Mouse (Mus musculus) liver, embryonic 14.5 days (tissue): ENCODE measurements around the gene Wdr86.

Experiments used
- CTCF ChIP-seq: IDR thresholded peaks from 2 replicates; pipeline ENCODE4 v1.5.1; 2016; ENCODE audit warnings: antibody characterized with exemption, low read depth, control low read depth
- EP300 ChIP-seq: IDR thresholded peaks from 2 replicates; pipeline ENCODE4 v1.6.1; 2016; ENCODE audit warnings: antibody characterized with exemption, low read depth

DNA sequence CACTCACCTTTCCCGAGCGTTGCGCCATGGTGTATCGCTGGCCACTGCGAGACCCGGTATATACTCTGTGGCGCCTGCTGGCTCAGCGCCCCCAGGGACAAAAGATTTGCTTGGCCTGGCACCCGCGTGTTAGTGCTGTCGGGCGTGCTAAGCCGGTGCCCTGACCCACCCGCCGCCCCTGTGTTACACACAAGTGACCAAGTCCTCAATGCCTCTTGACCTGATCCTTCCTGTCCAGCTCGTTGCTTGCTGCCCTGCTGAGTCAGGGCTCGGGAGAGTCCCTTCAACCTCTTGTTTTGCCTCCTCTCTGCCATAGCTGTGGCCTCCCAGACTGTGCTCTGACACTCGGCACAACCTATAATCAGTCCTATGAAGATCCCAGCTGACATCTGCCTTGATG is 27.3 kb upstream of the Wdr86 start, which contains the start of gene Crygn:
- TF ChIP-seq CTCF (no peak), EP300 (no peak)
